Mouse (Mus musculus): ENCODE data around the gene Vmn1r214.

DNA sequence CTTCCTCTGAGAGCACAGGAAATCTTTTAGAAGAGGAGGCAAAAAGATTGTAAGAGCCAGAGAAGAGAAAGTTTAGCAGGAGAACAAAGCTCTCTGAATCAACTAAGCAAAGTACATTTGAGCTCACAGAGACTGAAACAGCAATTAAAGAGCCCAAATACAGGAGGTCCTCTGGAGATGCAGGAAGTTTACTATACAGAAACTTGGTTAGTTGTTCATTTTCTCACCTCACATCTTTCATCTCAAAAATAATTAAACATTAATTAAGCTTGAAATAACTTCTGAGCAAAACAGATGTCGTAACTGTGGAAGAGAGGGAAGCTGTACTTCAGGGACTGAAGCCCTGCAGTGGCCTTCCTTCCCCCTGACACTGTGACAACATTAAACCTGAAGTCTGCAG lies 22.9 kb upstream of the Vmn1r214 start, which contains the start of gene Vmn1r213:
- TF ChIP-seq EP300 (IDR thresholded peaks at IDR 0.05; ENCODE audit: low read depth), result no peak
- TF ChIP-seq CTCF (IDR thresholded peaks at IDR 0.05; ENCODE audit: low read depth), result no peak

Data from liver, embryonic 14.5 days (tissue).